Mouse (Mus musculus): ENCODE measurements at regions not wholly inside any gene's neighbourhood (a gene's known extent, or its start where the extent isn't known, plus 50 kb on each side); places are given as distances from the start of the nearest gene placed in this dataset.

- TF ChIP-seq POLR2A (IDR thresholded peaks at IDR 0.05; ENCODE audit: borderline replicate concordance, insufficient read depth, low read length) (no peak), CTCF (IDR thresholded peaks at IDR 0.05; ENCODE audit: borderline replicate concordance, insufficient read depth, low read depth, low read length) (no peak)
Measured at GRCm38 (mm10) chr19:49282626-49283261, 1076.9 kb downstream of the Sorcs3 start.

Data from cerebellum, adult 2 months (tissue).